Mouse (Mus musculus) urinary bladder, postnatal 4 days (tissue): ENCODE results near the gene Ccnt1.
A peak's percentile ranks its signal among the peaks of the same experiment; 100 is the strongest.
"Not testable (repeated sequence)": the region's sequence is repeated elsewhere in the genome, so short reads cannot be mapped to it uniquely, and the experiment has no call there.

Experiments
- DNase-seq, 2 experiments: peaks; one replicate each; pipeline ENCODE4 v3.0.0; 2021 to 2022; ENCODE audit warnings: low spot score in 2 of 2

The Ccnt1 gene

DNA sequence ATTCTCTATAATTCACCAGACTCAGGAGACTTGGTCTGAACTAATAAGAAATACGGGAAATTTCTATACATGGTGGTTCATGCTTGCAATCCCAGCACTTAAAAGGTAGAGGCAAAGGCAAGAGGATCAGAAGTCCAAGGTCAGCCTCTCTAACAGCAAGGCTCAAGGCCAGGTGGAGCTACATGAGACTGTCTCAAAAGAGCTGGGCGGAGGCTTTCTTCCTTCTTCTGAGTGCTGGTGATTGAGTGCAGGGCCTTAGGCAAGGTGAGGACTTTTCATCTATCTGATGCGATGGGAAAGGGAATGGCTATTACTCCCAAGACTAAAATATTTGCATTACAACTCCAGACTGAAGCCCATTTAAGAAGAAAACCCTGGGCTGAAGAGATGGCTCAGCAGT, 25.6 kb downstream of the Ccnt1 start:
- DNase-seq = no peak

DNA sequence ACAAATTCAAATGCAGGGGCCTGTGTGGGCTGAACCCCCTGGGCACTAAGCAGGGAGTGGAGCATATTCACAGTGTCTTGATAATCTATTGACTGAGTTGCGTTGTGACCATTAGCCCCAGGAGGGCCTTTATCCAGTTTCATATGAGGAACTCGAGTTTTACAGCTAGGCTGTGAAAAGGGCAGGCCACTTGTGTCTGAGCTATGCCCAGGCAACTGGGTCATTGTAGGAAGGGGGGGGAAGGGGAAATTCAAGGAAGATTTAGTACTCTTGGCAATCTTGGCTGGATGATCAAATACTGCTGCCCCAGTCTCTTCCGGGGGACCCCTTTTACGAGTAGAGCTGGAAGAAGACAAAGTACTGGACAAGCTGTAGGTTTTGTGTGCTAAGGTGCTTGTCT, 27.4 kb downstream of the Ccnt1 start:
- DNase-seq = no peak

DNA sequence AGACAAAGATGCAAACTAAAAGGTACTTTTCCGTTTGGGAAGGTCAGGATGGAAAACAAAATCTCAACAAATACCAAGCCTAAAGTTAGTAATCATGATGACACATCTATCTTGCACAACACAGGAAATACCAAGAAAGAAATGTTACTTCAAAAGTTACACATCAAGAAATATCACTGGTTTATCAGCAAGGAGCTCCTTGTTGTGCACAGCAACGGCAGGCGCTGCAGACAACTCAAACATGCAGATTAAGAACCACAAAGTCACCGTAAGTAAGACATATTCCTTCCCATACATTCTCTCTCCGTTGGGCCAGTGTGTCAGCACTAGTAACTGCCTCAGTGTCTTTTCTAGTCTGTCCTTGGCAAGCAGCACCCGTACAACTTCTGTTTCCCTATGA, 29.7 kb downstream of the Ccnt1 start:
- DNase-seq = no peak

DNA sequence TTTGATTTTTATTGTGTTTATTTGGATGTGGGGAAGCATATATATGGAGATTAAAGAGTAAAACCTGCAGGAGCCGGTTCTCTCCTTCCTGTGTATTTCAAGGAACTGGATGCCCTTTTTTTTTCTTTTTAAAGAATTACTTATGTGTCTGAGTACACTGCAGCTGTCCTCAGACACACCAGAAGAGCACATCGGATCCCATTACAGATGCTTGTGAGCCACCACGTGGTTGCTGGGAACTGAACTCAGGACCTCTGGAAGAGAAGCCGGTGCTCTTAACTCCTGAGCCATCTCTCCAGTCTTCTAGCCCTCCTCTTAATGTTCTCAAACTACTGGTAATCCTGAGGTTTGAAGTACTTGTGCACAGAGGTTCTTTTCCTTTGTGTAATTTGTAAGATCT, 32.8 kb downstream of the Ccnt1 start:
- DNase-seq = no peak

DNA sequence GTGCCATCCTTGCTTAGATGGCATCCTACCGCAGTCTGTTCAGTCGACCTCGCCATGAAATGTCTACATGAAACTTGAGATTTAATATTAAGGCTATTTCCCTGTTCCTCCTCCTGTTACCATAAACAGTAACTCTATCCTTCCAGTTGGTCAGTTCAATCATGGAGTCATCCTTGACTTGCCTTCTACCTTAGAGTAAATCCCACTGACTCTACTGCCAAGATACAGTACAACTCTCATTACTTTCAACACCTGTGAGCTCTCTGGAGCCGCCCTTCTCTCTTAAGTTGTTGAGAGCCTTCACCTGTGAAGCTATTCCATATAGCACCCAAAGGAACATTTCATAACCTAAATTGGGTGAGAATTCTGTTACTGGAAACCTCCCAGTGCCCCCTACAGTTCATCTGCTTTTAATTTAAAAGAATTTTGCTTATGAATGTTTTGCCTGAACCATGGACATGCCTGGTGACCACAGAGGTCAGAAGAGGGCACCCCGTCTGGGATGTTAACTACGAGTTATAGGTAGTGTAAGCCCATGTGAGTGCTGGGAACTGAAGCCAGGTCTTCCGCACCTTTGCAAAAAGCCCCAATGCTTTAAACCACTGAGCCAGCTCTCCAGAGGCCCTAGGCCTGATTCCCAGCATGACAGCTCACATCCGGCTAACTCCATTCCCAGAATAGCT, 33.8 kb downstream of the Ccnt1 start:
- DNase-seq = no peak

DNA sequence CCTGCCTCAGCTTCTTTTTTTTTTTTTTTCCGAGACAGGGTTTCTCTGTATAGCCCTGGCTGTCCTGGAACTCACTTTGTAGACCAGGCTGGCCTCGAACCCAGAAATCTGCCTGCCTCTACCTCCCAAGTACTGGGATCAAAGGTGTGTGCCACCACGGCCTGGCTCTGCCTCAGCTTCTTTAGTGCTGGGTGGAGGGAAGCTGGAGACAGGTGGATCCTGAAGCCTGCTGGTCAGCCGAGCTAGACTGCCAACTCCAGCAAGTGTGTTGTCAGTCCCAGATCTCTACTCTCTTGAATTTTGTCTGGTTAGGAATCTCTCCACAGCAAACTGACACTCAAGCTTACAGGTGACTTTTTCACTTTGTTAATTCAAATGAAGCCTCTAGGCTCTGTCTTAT, 34.8 kb downstream of the Ccnt1 start:
- DNase-seq = no peak

DNA sequence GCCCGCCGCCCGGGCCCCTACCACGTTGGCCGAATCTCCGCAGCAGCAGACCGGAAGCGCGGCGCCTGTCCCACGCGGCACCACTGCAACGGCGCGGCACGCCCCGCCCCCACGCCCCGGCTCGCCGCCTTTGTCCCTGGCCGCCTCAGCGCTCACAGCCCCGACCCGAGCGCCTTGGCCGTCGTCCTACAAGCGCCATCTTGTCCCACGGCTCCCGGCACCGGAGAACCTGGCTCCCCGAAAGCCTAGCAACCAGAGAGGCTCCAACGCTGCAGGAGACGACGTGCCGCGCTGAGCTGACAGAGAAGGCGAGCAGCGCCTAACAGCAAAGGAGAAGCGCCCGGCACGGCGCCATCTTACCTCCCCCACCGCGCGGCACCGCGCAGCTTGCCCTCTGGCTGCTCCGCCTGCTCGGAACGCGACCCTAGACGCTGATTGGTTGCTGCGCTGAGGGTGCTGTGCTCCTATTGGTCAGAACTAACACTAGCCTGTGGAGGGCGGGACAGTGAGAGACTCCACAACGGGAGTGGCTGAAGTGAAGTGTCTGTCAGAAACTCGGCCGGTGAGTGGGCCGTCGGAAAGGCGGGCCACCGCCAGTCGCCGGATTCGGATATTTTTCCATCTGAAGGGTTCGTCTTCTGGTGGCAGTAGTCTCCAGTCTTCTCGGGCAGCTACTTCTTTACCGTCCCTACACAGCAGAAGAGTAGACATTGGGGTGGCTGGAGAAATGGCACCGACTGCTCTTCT, 36.7 kb downstream of the Ccnt1 start, which contains the start of gene Kansl2:
TSS of gene Kansl2 (minus strand) at position 384 of the 747 bp plus-strand sequence.
- peak; percentile 96 to 97 for DNase-seq

DNA sequence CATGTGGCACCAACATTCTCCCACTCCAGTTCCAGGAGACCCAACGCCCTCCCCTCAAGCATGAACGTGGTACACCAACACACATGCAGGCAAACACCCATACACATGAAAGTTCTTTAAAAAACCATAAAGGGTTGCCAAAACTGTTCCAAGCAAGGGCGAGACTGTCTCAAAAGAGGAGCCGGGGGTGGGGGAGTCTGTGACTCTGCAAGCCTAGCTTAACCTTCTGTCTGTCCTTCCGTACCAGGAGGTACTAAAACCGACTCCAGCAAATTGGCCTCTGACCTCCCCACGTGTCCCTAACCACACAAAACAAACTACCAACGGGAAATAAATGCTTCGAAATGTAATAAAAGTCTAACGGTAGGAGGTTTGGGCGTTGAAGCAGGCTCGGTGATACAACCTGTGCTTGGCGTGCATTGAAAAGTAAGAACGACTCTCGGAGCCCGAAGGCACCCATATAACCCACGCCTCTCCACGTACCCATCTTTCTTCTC, 37.6 kb downstream of the Ccnt1 start:
- no peak for DNase-seq

DNA sequence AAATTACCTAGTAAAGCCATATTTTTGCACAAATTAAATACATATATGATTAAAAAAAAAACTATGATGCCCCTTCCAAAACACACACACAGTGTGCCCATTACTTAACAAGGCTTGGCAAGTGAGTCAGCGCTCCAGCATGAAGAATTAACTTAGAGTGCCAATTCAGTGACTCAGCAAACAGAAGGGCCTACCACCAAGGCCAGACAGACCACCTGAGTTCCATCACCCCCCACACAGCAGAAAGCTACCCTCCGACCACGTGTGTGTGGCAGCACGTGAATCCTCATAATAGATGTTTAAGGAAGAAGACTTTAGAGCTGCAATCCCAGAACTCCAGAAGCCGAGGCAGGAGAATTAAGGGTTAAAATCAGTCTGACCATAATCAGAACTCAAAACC, 38.4 kb downstream of the Ccnt1 start:
- DNase-seq = no peak

DNA sequence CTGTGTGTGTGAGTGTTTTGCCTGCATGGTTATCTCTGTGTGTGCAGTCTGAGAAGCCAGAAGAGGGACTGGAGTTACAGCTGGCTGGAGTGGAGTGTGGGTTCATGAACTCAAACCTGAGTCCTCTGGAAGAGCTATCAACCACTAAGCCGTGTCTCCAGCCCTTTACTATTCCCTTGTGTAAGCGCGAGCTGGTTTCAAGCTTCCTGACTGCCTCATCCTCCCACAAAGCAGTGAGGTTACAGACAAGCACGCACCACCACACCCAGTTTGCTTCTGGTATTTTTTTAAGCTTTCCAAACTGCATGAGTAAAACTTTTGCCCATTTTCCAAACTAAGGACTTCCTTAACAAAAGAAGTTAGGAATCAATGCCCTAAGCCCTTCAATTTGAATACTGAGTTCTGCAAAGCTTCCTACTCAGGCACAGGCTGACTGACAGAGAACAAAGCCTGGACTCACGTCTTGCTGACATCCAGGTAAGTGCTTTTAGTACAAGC, 42.6 kb downstream of the Ccnt1 start:
- no peak for DNase-seq

DNA sequence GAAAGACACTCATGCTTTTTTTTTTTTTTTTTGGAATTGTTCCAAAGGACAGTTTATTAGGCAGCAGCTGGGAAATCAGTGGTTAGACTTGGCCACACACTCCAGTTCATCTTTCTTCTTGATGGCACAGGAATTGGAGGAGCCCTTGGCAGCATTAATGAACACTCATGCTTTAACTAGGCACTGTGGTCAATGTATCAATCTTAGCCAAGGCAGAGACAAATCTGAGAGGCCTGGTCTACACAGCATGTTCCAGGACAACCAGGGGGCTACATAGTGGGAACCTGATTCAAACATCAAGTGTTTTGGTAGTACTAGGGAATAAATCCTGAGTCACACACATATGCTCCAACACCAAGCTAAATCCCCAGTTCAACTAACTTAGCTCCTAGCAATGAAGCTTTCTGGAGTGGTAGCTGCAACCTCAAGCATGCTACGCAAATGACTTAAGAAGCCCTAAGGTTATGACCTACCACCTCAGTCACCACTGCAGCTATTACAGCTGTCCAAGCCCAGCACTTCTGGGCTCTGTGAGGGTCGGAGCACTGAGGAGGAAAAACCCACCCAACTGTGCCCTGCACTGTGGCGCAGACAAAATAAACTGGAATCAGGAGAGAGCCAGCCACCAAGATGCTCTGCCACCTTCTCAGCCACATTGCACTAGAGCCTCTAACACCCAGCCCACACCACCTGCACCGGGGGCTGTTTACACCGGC, 43.5 kb downstream of the Ccnt1 start:
- DNase-seq = no peak

DNA sequence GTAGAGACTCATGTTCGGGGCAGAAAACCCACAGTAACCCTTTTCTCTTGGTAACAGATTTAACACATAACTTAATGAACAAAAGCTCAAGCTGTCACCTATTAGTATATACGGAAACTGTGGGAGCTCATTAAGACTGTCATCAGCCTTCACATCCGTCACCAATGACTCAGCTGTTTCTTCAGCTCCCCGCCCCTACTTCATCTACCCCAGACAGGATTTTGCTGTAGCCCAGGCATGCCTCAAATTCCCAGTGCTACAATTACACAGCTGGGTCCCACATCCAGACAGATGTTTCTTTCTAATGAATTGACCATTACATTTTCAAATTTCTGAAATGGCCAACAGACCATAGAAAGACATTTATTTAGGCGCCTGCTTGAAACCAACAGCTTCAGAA, 44.7 kb downstream of the Ccnt1 start:
- DNase-seq = no peak

DNA sequence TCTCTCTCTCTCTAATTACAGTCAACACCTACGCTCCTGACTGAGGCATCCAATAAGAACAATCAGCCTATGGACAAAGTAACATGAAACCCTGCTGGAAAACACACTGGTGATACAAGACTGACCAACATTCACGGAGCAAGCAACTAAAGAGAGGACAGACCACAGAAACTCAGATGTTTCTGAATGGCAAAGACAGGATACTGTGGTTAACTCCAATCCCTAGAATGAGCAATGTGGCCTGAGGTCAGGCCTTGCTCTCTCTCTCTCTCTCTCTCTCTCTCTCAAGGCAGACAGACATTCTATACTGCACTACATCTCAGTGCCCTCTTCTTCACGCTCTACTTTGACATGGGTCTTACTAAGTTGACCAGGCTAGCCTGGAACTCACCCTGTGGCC, 49.5 kb downstream of the Ccnt1 start:
- DNase-seq = no peak

DNA sequence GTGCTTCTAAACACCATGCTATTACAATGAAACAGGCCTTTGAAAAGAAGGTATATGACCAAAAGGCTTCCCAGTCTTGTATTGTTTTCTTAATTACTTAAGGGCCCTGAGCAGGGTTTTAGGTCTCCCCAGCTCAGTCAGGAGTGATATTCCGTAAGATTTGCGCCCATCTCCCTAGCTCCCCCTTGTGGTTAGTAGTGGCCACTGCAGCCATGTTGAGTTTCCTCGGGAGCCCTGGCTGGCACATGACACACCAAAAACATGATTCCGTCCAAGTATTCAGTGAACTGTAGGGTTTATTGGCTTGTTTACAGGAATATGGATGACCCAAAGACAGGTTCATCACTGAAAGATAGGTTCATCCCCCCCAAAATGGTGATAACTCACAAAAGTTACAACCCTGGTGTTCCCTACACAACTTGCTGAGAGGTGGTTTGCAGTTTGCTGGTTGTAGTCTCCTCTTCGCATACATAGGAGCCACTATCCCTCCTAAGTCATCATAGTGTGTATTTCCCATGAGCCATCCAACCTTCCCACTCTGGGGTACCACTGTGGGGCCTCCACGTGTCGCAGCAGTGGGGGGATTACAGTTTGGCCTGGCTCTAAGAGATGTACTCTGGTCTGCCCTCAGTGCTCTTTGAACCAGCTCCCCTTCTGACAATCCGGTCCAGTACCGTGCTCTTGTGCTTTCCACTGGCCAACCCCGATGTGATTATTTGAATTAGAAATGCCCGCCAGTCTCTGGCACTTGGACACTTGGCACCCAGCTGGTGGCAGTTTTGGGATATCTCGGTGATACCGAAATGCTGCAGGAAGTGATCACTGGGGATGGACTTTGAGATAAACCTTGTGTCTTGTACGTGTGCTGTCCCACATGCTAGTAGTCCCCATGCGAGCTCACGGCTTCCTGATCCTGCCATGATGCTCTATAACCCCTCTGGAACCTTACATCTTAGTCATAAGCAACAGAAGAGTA, 53.1 kb downstream of the Ccnt1 start:
- DNase-seq = peak in 1 of 2 experiments; percentile 39

DNA sequence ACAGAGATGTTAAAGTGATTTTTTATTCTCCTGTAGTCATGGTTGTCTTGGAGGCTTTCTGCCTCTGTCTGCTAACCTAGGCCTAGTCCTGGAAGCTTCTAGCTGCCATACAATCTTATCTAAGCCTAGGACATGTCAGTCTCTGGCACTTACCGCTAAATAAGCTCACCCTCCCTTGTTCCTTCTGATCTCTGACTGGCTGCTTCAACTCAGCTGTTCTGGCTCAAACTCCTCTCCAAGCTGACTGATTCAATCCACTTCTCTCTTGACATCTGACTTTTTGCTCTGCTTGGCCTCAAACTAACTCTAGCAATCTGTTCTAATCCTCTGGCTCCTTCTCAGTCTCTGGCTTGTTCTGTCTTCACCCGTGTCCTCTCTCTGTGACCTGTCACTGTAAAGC, 55.9 kb downstream of the Ccnt1 start:
- not testable (repeated sequence) for DNase-seq

DNA sequence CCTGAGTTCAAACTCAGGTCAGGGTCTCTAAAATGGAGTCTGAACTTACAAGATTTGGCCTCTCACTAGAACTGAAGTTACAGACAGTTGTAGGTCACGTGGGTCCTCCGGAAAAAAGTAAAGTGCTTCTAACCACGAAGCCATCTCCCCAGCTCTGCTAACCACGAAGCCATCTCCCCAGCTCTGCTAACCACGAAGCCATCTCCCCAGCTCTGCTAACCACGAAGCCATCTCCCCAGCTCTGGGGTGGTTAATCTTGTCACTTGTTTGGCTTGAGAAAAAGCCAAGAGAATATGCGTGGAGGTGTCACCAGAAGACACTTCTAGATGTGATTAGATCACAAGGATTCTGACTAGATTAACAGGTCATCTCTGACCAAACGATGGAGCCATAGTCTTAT, 56.6 kb downstream of the Ccnt1 start:
- DNase-seq = no peak

DNA sequence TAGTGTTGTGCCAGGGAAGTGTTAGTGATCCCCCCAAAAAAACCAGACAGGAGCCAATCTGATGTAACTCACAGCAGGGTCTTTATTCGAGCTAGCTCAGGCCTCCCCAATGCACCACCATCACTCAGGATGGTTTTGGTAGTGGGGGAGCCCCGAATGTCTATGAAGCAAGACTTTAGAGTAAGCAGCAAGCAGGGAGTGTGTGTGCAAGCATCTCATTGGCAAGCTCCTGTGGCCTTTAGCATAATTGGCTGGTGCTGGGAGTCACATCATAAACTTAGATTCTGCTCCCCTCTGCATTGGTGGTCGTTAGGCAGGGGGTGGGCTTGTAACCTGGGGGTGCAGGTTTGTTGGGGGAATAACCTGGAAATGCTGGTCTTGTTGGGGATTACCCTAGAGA, 57.0 kb downstream of the Ccnt1 start:
- DNase-seq = not testable (repeated sequence)

DNA sequence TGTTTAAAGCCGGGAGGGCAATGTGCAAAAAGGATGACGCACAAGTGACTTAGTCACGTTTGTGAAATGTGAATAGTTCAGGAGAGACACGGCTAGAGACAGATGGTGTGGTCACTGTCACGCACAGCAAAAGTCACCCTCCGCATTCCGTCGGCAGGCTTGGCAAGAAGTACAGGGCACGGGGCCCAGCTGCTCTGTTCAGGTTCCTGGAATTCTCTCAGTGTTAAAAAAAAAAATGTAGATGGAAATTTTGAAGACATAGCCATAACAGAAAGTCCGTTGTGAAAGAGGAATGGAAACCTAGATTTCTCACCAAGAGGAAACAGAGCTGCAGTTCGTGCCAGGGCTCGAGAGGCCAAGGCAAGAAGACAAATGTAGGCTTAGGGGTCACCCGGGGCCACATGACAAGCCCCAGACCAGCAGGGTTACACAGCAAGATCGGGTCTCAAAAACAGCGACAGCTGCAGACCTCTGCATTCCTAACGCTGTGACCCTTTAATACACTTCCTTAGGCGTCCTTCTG, 57.9 kb downstream of the Ccnt1 start:
- peak in 1 of 2 experiments; percentile 30 for DNase-seq

DNA sequence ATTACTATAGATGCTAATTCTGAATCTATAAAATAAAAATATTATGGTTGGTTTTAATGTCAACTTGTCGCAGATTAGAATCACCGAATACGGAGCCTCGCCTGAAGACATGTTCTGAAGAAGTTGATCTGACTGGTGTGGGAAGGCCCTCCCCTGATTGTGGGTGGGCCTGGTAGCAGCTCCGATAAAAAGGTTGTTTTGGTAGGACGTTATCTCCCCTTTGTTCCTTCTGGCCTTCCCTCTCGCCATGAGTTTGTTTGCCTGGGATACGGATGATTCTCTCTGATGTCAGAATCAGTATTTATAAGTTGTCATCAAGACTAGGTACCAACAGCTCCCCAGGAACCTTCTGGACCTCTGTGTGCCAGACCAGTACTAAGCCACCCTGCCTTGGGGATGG, 58.5 kb downstream of the Ccnt1 start:
- no peak for DNase-seq

DNA sequence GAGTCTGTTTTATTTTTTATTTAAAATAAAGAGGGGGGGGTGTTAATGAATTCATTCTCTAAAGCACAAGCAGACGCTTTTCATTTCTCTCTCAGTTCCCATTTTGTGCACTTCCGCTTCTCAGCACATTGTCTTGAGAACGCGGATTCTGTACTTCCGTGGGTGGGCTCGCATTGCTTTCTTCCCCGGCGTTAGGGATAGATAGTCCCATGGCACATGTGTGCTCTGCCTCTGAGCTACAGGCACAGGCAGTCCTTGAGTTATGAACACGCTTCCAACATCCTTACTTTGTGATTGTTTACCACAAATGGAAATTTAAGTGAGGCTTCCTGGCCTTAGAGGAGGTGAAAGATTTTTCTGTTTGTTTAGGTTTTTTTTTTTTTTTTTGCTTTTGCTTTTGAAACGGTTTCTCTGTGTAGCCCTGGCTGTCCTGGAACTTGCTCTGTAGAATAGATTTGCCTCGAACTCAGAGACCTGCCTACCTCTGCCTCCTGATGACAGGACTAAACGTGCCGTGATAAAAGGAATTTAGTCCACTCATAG, 59.3 kb downstream of the Ccnt1 start:
- DNase-seq = no peak
